Mouse (Mus musculus) CH12.LX (cell line): Measurements from ENCODE around the gene 4930402F06Rik. TPM values are rescaled to one million over a fixed set of nuclear protein-coding genes. Genes with fewer than 3 reads are reported as not detected.

Source experiments
- DNase-seq: peaks from one replicate; pipeline ENCODE4 v3.0.0-alpha.2; 2013; ENCODE audit errors: extremely low read depth
- H3K27ac ChIP-seq: 2 replicates; pipeline ENCODE4 v1.5.1; 2012; ENCODE audit warnings: low read depth, mild to moderate bottlenecking, control low read depth, moderate library complexity; ENCODE audit not compliant: insufficient read depth
- H3K27me3 ChIP-seq: replicated peaks from 2 replicates; pipeline ENCODE3; 2012; ENCODE audit warnings: inconsistent platforms
- H3K36me3 ChIP-seq, 2 experiments: replicated peaks in 1 of 2; 2 replicates each; pipeline versions ENCODE3 to v1.6.1; 2012; ENCODE audit warnings: inconsistent platforms in 1 of 2, low read length in 1 of 2, mild to moderate bottlenecking in 1 of 2, mixed read lengths in 1 of 2, moderate library complexity in 1 of 2; ENCODE audit not compliant: control insufficient read depth in 1 of 2, insufficient read depth in 1 of 2
- H3K4me1 ChIP-seq, 2 experiments: 2 replicates each; pipeline ENCODE4 v1.6.1; 2012; ENCODE audit warnings: inconsistent platforms in 1 of 2, moderate library complexity in 1 of 2; ENCODE audit not compliant: insufficient read depth in 2 of 2, control insufficient read depth in 1 of 2
- H3K4me2 ChIP-seq: 2 replicates; pipeline ENCODE4 v1.6.1; 2012; ENCODE audit warnings: low read depth, mild to moderate bottlenecking, control low read depth; ENCODE audit not compliant: poor library complexity, insufficient read depth, severe bottlenecking
- H3K4me3 ChIP-seq, 3 experiments: fragments of 150-350 bp in 1 of 3; sonication (generic) in 1 of 3; replicated peaks in 1 of 3; 2 replicates each; pipeline versions ENCODE3 to v1.5.1; 2011 to 2012; ENCODE audit warnings: low read depth in 2 of 3, low read length in 2 of 3, mild to moderate bottlenecking in 2 of 3, moderate library complexity in 2 of 3, control low read depth in 1 of 3, improper control_type of control experiment in 1 of 3, inconsistent platforms in 1 of 3, mixed read lengths in 1 of 3; ENCODE audit not compliant: poor library complexity in 1 of 3
- H3K79me2 ChIP-seq: replicated peaks from 2 replicates; pipeline ENCODE4 v1.6.1; 2012; ENCODE audit warnings: mild to moderate bottlenecking, moderate library complexity; ENCODE audit not compliant: control insufficient read depth, poor library complexity, insufficient read depth, severe bottlenecking; ENCODE audit errors: extremely low read depth
- H3K9ac ChIP-seq: 2 replicates; pipeline ENCODE4 v1.6.1; 2012; ENCODE audit warnings: low read depth, mild to moderate bottlenecking, control low read depth, moderate library complexity; ENCODE audit not compliant: insufficient read depth
- H3K9me3 ChIP-seq: replicated peaks from 2 replicates; pipeline ENCODE3; 2012; ENCODE audit warnings: low read length, inconsistent platforms, mixed read lengths
- BHLHE40 ChIP-seq: IDR thresholded peaks from 2 replicates; pipeline ENCODE4 v1.6.1; 2011; ENCODE audit warnings: mild to moderate bottlenecking, low read depth, low read length, improper control_type of control experiment
- CHD1 ChIP-seq: IDR thresholded peaks from 2 replicates; pipeline ENCODE4 v1.6.1; 2012; ENCODE audit warnings: low read depth, low read length, improper control_type of control experiment, inconsistent platforms
- CHD2 ChIP-seq: IDR thresholded peaks from 2 replicates; pipeline ENCODE4 v1.6.1; 2011; ENCODE audit warnings: low read length, improper control_type of control experiment
- ELF1 ChIP-seq: IDR thresholded peaks from 2 replicates; pipeline ENCODE4 v1.6.1; 2014; ENCODE audit warnings: low read depth, mild to moderate bottlenecking, inconsistent platforms, low read length, improper control_type of control experiment
- KAT2A ChIP-seq: IDR thresholded peaks from 2 replicates; pipeline ENCODE4 v1.6.1; 2012; ENCODE audit warnings: low read length, improper control_type of control experiment, inconsistent platforms; ENCODE audit not compliant: insufficient replicate concordance
- MAX ChIP-seq: IDR thresholded peaks from 2 replicates; pipeline ENCODE4 v1.6.1; 2011; ENCODE audit warnings: low read length, improper control_type of control experiment
- MEF2A ChIP-seq: IDR thresholded peaks from 2 replicates; pipeline ENCODE4 v1.6.1; 2014; ENCODE audit warnings: low read depth, mild to moderate bottlenecking, inconsistent platforms, low read length, improper control_type of control experiment, borderline replicate concordance
- MXI1 ChIP-seq: IDR thresholded peaks from 2 replicates; pipeline ENCODE4 v1.6.1; 2011; ENCODE audit warnings: mild to moderate bottlenecking, low read depth, low read length, improper control_type of control experiment
- MYC ChIP-seq: IDR thresholded peaks from 2 replicates; pipeline ENCODE4 v1.6.1; 2011; ENCODE audit warnings: low read depth, mild to moderate bottlenecking, improper control_type of control experiment, low read length
- NELFE ChIP-seq: IDR thresholded peaks from 2 replicates; pipeline ENCODE4 v1.6.1; 2011; ENCODE audit warnings: low read depth, low read length, improper control_type of control experiment
- NRF1 ChIP-seq: IDR thresholded peaks from 2 replicates; pipeline ENCODE4 v1.6.1; 2014; ENCODE audit warnings: low read depth, mild to moderate bottlenecking, inconsistent platforms, low read length, improper control_type of control experiment, moderate library complexity
- PAX5 ChIP-seq: IDR thresholded peaks from 2 replicates; pipeline ENCODE4 v1.6.1; 2012; ENCODE audit warnings: low read length, inconsistent platforms, mixed read lengths
- POLR2A ChIP-seq: IDR thresholded peaks from 2 replicates; pipeline ENCODE4 v1.6.1; 2011; ENCODE audit warnings: low read depth, mild to moderate bottlenecking, improper control_type of control experiment, low read length
- SIN3A ChIP-seq: IDR thresholded peaks from 2 replicates; pipeline ENCODE4 v1.6.1; 2012; ENCODE audit warnings: low read length, improper control_type of control experiment, inconsistent platforms
- SMC3 ChIP-seq: IDR thresholded peaks from 2 replicates; pipeline ENCODE4 v1.6.1; 2011; ENCODE audit warnings: low read depth, low read length, improper control_type of control experiment
- USF1 ChIP-seq: IDR thresholded peaks from 2 replicates; pipeline ENCODE4 v1.6.1; 2014; ENCODE audit warnings: low read depth, mild to moderate bottlenecking, inconsistent platforms, low read length, improper control_type of control experiment
- USF2 ChIP-seq: conservative IDR thresholded peaks from 2 replicates; pipeline ENCODE4 v1.6.1; 2011; ENCODE audit warnings: low read depth, low read length, improper control_type of control experiment
- ZKSCAN1 ChIP-seq: IDR thresholded peaks from 2 replicates; pipeline ENCODE4 v1.6.1; 2012; ENCODE audit warnings: low read depth, inconsistent platforms, low read length, improper control_type of control experiment, borderline replicate concordance
- ZNF384 ChIP-seq: IDR thresholded peaks from 2 replicates; pipeline ENCODE4 v1.6.1; 2012; ENCODE audit warnings: low read depth, low read length, improper control_type of control experiment, inconsistent platforms
- dilution Hi-C: fragments of 300-500 bp; cut with MboI; formaldehyde crosslinking; loops from 2 replicates; pipeline ENCODE4 v1.14.3; 2020; ENCODE audit warnings: low sequenced_read_pairs; ENCODE audit not compliant: extremely low pct_unique_long_range_greater_than_20kb, extremely low pct_ligation_motif_present
- in situ Hi-C: fragments of 300-500 bp; cut with MboI; formaldehyde crosslinking; loops from 3 replicates; pipeline ENCODE4 v1.14.3; 2019; ENCODE audit warnings: low sequenced_read_pairs, low pct_ligation_motif_present, low pct_unique_long_range_greater_than_20kb, mixed read lengths
- polyA plus RNA-seq: library from polyadenylated mRNA; unstranded; fragments of >175 nt; gene quantifications from 2 replicates; pipeline ENCODE4 v1.2.1, GENCODE M21; 2012; ENCODE audit warnings: low read depth; ENCODE audit not compliant: insufficient read length
- total RNA-seq, 2 experiments: library from RNA; depleted of rRNA; stranded (reverse); fragments of 300-350 nt in 1 of 2; fragments of >200 nt in 1 of 2; gene quantifications; 2 replicates each; pipeline ENCODE4 v1.2.3; 2012 to 2014

Gene 4930402F06Rik
- total and polyA plus RNA-seq, 3 experiments: not detected

DNA sequence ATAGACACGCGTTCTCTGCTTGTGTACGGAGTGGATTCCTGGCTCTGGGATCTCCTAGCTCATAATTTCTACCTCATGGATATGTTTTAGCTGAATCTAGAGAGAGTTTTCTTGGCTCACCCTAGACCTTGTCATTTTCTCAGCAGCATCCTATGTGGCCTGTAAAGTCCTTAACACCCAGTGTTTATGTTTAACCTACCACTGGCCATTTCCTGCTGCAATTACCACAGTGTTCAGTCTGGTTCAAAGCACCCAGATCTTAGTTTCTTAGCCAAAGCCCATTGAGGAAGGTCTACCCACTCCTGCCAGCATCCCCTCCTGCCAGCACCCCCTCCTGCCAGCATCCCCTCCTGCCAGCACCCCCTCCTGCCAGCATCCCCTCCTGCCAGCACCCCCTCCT, 15.8 kb upstream of the 4930402F06Rik start:
- Histone ChIP-seq H3K27me3 (no peaks in the 10 kb centered on the region), H3K9ac (no peak overlapping the region), H3K4me2 (no peak overlapping the region), H3K9me3 (no peaks in the 10 kb centered on the region), H3K4me3 (no peak overlapping the region), H3K27ac (no peak overlapping the region), H3K4me1 (peaks cover 17 to 49% of the 10 kb centered on the region in 2 experiments), H3K79me2 (no peaks in the 10 kb centered on the region), H3K36me3 (peaks cover 58 to 80% of the 10 kb centered on the region in 2 experiments)
- no peak for DNase-seq
- dilution Hi-C loops (no loop called here), in situ Hi-C loops (no loop called here)
- TF ChIP-seq KAT2A: no peak
- no peak for TF ChIP-seq ELF1
- TF ChIP-seq ZKSCAN1: no peak
- TF ChIP-seq MYC: no peak
- TF ChIP-seq CHD1: no peak
- TF ChIP-seq NELFE: no peak
- no peak for TF ChIP-seq MXI1
- TF ChIP-seq MEF2A: no peak
- TF ChIP-seq ZNF384: no peak
- no peak for TF ChIP-seq SMC3
- TF ChIP-seq SIN3A: no peak
- no peak for TF ChIP-seq BHLHE40
- TF ChIP-seq USF2: no peak
- TF ChIP-seq POLR2A: no peak
- no peak for TF ChIP-seq PAX5
- no peak for TF ChIP-seq CHD2
- no peak for TF ChIP-seq MAX
- no peak for TF ChIP-seq USF1
- TF ChIP-seq NRF1: no peak

DNA sequence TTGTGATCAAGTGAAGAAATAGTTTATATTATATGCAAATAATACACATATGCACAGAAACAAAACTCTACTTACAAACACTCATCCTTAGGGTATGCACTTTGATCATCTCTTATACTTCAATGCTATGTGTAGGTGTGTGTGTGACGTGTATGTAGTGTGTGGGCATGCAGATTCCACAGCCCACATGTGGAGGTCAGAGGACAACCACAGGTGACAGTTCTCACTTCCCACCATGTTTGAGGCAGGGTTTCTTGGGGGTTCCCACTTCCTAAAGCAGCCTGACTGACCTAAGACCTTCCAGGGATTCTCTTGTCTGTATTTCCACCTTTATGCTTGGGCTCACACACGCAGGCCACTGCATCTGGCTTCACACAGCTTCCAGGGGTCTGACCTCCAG, 15.3 kb upstream of the 4930402F06Rik start:
- in situ Hi-C loops: no loop called here
- Histone ChIP-seq H3K4me3 (no peak overlapping the region), H3K4me1 (peaks cover 11 to 43% of the 10 kb centered on the region in 2 experiments), H3K4me2 (no peak overlapping the region), H3K9me3 (no peaks in the 10 kb centered on the region), H3K27ac (no peak overlapping the region), H3K79me2 (no peaks in the 10 kb centered on the region), H3K27me3 (no peaks in the 10 kb centered on the region), H3K36me3 (peaks cover 64 to 81% of the 10 kb centered on the region in 2 experiments), H3K9ac (no peak overlapping the region)
- dilution Hi-C loops: no loop called here
- DNase-seq: no peak
- TF ChIP-seq SMC3: no peak
- no peak for TF ChIP-seq ZNF384
- TF ChIP-seq, all 38 proteins: peak for 0
